Mouse (Mus musculus) erythroblast, embryonic 14.5 days (primary cell): ENCODE data around the gene Flt3l.

Experiments used
- GATA1 ChIP-seq: IDR thresholded peaks from 2 replicates; pipeline ENCODE4 v1.6.1; 2012; ENCODE audit warnings: low read length, inconsistent platforms, mixed read lengths
- TAL1 ChIP-seq: IDR thresholded peaks from 3 replicates; pipeline ENCODE4 v1.6.1; 2012; ENCODE audit warnings: low read length, inconsistent platforms, mixed read lengths

GRCm38 (mm10) chr7:45079856-45080255, 56.4 kb downstream of the Flt3l start:
- no peak for TF ChIP-seq TAL1
- TF ChIP-seq GATA1: no peak
